Mouse (Mus musculus) heart, postnatal 14 days (tissue): ENCODE measurements around the gene Ghr. TPM values are rescaled to one million over a fixed set of nuclear protein-coding genes. Genes with fewer than 3 reads are reported as not detected.
A peak's percentile ranks its signal among the peaks of the same experiment; 100 is the strongest.

ENCODE experiments used
- DNase-seq, 2 experiments: peaks; one replicate each; pipeline ENCODE4 v3.0.0; 2021 to 2022
- intact Hi-C: fragments of 180-260 bp; cut with DNase I; formaldehyde crosslinking; loops from one replicate; pipeline ENCODE4 v1.15.1; 2025
- total RNA-seq, 2 experiments: library from RNA; stranded (reverse); gene quantifications; 2 replicates each; pipeline ENCODE4 v1.2.3; 2021

Ghr gene
- total RNA-seq, 2 experiments from 2014 or later, result 134 to 141 TPM

- intact Hi-C loops, result no loop called here
- DNase-seq, result peak in 1 of 2 experiments; percentile 28
Observed at GRCm38 (mm10) chr15:3456543-3456942, 126.7 kb downstream of the Ghr start.

GRCm38 (mm10) chr15:3455572-3455971 lies 127.7 kb downstream of the Ghr start:
- intact Hi-C loops, result no loop called here
- no peak for DNase-seq

- DNase-seq, result no peak
- intact Hi-C loops, result loop anchor here (5.0 kb wide), 1 partner anchor 55 kb away; no protein-coding TSS in a partner anchor
Observed at GRCm38 (mm10) chr15:3452080-3452752, 131.1 kb downstream of the Ghr start.

GRCm38 (mm10) chr15:3449564-3449963 lies 133.7 kb downstream of the Ghr start:
- intact Hi-C loops, result loop anchor here (10.0 kb wide), 1 partner anchor 525 kb away; the partner anchor contains the start of gene Fbxo4
- DNase-seq, result no peak

GRCm38 (mm10) chr15:3445285-3445909 lies 137.9 kb downstream of the Ghr start:
- DNase-seq, result no peak
- intact Hi-C loops, result loop anchor here (10.0 kb wide), 1 partner anchor 529 kb away; the partner anchor contains the start of gene Fbxo4

GRCm38 (mm10) chr15:3444448-3445020 lies 138.8 kb downstream of the Ghr start:
- intact Hi-C loops, result loop anchor here (5.0 to 10.0 kb wide), 2 partner anchors 47 to 530 kb away; partner anchors contain the start of gene Fbxo4
- DNase-seq, result no peak

GRCm38 (mm10) chr15:3441506-3442286 lies 141.6 kb downstream of the Ghr start:
- peak; percentile 43 to 67 for DNase-seq
- intact Hi-C loops, result loop anchor here (1.0 to 10.0 kb wide), 3 partner anchors 44 to 533 kb away; partner anchors contain the start of genes Fbxo4 and Ghr

GRCm38 (mm10) chr15:3437381-3437780 lies 145.9 kb downstream of the Ghr start:
- intact Hi-C loops, result loop anchor here (5.0 to 10.0 kb wide), 3 partner anchors 80 to 470 kb away; no protein-coding TSS in a partner anchor
- peak; percentile 18 to 49 for DNase-seq

GRCm38 (mm10) chr15:3435637-3436036 lies 147.7 kb downstream of the Ghr start:
- no peak for DNase-seq

GRCm38 (mm10) chr15:3434461-3434860 lies 148.8 kb downstream of the Ghr start:
- DNase-seq, result no peak
- intact Hi-C loops, result loop anchor here (10.0 kb wide), 1 partner anchor 230 kb away; no protein-coding TSS in a partner anchor

More at GRCm38 (mm10) chr15:3435637-3436036, 147.7 kb downstream of the Ghr start:
- intact Hi-C loops, result loop anchor here (5.0 to 10.0 kb wide), 3 partner anchors 78 to 472 kb away; no protein-coding TSS in a partner anchor

- DNase-seq, result peak; percentile 44 to 78
- intact Hi-C loops, result loop anchor here (10.0 kb wide), 1 partner anchor 228 kb away; no protein-coding TSS in a partner anchor
Observed at GRCm38 (mm10) chr15:3433281-3433680, 150.0 kb downstream of the Ghr start.

- intact Hi-C loops, result loop anchor here (10.0 kb wide), 1 partner anchor 228 kb away; no protein-coding TSS in a partner anchor
- DNase-seq, result no peak
Observed at GRCm38 (mm10) chr15:3432823-3433222, 150.5 kb downstream of the Ghr start.

GRCm38 (mm10) chr15:3429417-3429816 lies 153.9 kb downstream of the Ghr start:
- intact Hi-C loops, result no loop called here
- no peak for DNase-seq

- intact Hi-C loops, result no loop called here
- DNase-seq, result no peak
Observed at GRCm38 (mm10) chr15:3429001-3429400, 154.3 kb downstream of the Ghr start.

GRCm38 (mm10) chr15:3426401-3426800 lies 156.9 kb downstream of the Ghr start:
- no peak for DNase-seq
- intact Hi-C loops, result no loop called here

- DNase-seq, result peak; percentile 62 to 66
- intact Hi-C loops, result no loop called here
Observed at GRCm38 (mm10) chr15:3423177-3423576, 160.1 kb downstream of the Ghr start.

- intact Hi-C loops, result no loop called here
- DNase-seq, result no peak
Observed at GRCm38 (mm10) chr15:3417699-3418098, 165.6 kb downstream of the Ghr start.

GRCm38 (mm10) chr15:3413103-3413502 lies 170.2 kb downstream of the Ghr start:
- DNase-seq, result no peak
- intact Hi-C loops, result no loop called here

GRCm38 (mm10) chr15:3408478-3408877 lies 174.8 kb downstream of the Ghr start:
- intact Hi-C loops, result no loop called here
- no peak for DNase-seq

GRCm38 (mm10) chr15:3399196-3399595 lies 184.1 kb downstream of the Ghr start:
- DNase-seq, result no peak
- intact Hi-C loops, result loop anchor here (5.0 kb wide), 1 partner anchor 43 kb away; no protein-coding TSS in a partner anchor
